Mouse (Mus musculus) T-helper 1 cell (primary cell): ENCODE measurements around the gene Chrna1.

Experiments used
- in situ Hi-C: fragments of 300-600 bp; cut with MboI, MseI; formaldehyde crosslinking; loops from one replicate; pipeline ENCODE4 v1.15.1; 2025; ENCODE audit warnings: high pct_unique_total_duplicates

Gene Chrna1

DNA sequence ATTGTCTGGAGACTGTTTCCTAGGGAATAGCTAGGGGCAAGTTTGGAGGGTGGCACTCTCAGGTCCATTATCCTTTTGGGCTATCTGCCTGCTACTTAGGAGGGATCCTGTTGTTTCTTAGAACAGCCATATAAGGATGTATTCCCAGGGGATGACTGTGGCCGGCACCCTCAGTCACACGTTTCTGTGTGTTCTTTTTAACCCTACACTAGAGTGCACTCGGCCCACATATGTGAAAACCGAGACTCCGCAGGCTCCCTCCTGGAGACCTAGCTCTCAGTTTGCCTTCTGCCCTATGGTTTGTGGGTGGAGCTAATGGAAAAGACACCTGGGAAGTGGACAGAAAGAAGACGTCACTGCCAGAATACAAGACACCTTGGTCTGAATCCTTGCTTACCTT is 11.1 kb upstream of the Chrna1 start:
- in situ Hi-C loops = no loop called here

DNA sequence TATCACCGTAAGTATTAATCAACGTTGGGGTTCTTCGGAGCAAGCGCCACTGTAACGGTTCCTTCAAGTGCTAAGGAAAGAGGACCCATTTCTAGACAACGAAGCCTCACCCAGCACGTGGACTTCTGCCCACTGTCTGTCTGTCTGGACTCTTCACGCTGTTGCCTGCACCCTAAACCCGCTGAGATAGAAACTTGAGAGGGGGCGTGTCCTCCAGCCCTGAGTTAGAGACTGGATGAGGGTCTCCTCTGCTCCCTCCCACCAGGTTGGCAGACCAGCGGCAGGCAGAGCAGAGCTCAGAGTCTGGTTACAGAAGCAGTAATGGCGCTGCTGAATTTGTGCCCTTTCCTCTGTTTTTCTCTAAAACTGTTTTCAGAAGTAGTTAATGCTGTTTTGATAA is 10.0 kb upstream of the Chrna1 start:
- in situ Hi-C loops = no loop called here

DNA sequence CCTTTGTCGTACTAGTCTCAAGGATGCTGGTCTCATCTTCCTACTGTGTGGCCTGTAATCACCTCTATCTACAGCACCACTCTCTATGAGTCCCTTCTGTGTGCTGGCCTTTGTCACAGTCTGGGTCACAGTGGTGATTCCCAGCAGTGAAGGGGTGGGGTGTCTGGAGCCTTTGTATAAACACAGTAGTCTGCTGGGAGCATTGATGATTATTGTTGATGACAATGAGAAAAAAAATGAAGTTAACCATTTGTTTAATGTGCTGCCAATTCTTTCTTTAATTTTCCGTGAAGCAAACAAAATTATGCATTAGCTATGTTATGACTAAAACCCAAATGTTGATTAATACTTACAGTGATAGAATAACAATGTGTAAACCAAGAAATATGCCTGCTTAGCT is 8.8 kb upstream of the Chrna1 start:
- in situ Hi-C loops = loop anchor here (10.0 kb wide), 1 partner anchor 1096 kb away; no protein-coding TSS in a partner anchor

DNA sequence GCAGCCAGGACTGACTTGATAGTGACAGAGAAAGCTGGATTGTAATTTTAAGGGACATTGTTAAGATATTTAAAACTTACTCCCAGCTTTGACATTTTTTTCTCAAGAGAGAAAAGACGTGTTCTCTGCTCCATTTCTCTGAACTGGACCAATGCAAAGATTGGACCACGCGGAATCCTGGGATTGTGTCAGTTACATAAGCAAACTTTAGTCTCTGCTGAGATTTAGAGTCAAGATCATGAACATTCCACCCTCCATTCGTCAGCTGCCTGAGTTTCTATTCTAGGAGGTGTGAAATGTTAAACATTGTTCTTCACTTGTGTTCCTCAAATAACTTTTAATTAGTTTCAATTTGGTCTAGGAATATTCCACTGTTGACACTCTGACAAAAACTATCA is 7.0 kb upstream of the Chrna1 start:
- in situ Hi-C loops = loop anchor here (10.0 kb wide), 1 partner anchor 1098 kb away; no protein-coding TSS in a partner anchor

DNA sequence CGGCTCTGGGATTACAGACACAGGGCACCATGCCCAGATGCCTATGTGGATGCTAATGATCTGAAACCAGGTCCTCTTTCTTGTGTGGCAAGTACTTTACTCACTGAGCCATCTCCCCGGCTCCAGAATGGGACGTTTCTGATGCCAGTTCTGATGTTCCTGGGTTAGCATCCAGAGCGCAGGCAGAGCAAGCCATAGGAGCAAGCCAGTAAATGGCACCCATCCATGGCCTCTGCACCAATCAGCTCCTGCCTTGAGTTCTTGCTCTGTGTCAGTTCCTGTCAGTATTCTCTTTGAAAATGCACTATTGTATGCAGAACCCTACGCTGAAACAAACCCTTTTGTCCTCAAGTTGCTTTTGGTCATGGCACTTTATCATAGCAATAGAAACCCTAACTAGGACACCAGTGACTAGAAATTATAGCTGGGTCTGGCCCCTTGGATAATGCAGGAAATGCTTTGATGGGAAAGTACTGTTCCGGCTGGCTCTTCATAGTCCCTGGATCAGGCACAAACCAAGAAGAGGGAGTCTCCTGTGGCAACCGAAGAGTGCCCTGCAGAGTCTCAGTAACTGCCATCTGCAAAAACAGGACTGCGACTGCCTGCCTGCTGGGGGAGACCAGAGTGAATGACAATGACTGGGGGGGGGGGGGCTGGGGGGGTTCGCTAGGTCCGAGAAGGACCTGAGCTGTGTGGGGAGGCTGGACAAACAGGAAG is 6.4 kb upstream of the Chrna1 start:
- in situ Hi-C loops = loop anchor here (10.0 kb wide), 1 partner anchor 1098 kb away; no protein-coding TSS in a partner anchor

DNA sequence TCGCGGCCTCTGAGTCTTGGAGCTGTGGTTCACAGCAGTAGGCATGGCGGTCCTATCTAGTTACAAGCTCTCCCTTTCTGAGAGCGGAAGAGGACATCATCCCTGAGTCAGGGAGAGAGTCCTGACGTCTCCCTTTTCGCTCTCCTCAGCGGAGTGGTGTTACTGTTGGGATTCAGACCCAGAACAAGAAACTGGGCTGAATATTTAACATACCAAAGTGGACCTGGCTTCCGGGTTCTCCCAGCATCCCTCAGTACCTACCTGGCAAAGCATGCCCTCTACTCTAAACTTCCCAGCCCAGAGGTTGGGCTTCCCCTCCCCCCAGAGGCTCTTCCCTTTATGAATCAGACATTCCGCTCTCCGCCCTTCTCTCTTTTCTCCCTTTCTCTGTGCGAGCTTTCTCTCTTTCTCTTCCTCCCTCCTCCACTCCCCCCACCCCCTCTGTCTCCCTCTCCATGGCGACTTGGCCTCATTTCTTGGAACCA is 5.3 kb upstream of the Chrna1 start:
- in situ Hi-C loops = loop anchor here (10.0 kb wide), 1 partner anchor 1099 kb away; no protein-coding TSS in a partner anchor

DNA sequence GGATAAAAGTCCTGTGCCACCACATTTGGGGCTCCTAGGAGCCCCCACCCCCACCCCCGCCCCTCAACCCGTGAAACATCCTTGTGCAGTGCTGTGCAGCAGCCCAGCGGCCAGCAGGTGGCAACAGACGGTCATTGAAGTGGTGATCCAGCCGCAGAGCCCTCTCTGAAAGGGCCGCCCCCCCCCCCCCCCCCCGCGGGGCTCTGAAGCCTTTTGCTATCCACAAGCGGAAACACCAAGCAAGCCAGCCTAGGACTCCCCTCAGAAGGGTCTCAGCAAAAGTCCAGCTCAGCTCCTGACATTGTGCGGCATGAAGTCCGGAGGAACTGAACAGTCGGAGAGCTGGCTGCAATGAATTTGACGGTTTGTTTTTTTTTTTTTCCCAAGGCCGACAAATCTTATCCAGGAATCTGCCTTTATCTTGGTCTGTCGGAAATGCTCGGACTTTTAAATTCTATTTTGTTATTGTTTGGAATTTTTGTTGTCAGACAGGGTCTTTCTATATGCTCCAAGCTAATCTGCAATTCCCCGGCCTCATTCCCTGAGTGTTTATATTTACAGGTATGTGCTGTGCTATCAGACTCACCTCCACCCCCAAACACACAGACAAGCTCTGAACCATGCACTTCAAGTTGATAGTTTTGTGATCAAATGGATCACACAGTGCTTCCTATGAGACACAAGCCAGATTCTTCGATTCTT is 4.7 kb upstream of the Chrna1 start:
- in situ Hi-C loops = loop anchor here (5.0 to 10.0 kb wide), 2 partner anchors 163 to 1100 kb away; no protein-coding TSS in a partner anchor

DNA sequence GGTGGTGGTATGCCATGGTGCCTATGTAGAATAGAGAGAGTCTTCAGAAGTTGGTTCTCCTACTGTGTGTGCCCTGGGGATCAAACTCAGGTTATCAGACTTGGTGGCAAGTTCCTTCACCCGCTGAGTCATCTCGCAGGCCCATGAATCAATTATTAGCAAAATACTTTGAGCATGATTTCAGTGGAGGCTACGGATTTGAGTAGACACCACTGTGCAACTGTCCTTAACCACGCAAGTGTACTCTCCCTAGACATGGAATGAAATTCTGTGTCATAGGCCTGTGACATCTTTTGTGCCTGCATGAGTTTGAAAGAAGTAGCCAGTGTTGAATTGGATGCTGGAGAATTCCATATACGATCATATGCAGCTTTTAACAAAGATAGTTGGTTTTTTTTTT is 582 bp upstream of the Chrna1 start:
- in situ Hi-C loops = loop anchor here (5.0 to 10.0 kb wide), 2 partner anchors 167 to 1104 kb away; no protein-coding TSS in a partner anchor

DNA sequence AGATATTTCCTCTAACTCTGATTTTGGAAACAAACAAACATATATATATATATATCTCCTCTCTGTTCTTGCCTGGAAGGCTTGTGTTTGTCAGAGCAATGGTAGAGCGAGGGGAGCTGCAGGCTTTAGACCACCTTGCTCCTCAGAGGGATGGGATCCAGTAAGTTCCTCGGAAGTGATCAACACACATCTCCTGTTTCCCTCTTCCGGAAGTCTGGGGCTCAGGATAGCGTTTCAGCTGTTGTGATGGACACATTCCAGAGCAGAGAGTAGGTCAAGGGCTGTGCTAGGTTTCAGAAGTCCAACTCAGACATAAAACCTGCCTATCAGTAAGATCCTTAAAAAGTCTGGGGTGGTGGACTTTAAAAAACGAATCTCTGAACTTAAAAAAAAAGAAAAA is 970 bp downstream of the Chrna1 start:
- in situ Hi-C loops = no loop called here

DNA sequence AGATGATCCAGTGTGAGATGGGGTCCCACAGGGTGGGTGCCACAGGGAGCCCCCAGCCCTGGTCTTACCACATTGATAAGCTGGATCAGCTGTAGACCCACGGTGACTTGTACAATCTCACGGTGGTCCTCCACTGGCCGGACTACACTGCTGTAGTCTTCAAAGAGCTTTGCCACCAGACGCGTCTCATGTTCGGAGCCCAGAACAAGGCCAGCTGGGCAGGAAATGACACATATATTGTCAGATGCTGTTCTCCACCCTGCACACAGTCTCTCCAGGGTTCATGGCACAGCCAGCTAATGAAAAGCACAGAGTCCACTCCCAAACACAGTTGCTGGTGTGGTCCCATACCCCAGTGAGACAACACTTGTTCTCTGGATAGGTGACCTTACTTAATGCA is 5.7 kb downstream of the Chrna1 start:
- in situ Hi-C loops = no loop called here

DNA sequence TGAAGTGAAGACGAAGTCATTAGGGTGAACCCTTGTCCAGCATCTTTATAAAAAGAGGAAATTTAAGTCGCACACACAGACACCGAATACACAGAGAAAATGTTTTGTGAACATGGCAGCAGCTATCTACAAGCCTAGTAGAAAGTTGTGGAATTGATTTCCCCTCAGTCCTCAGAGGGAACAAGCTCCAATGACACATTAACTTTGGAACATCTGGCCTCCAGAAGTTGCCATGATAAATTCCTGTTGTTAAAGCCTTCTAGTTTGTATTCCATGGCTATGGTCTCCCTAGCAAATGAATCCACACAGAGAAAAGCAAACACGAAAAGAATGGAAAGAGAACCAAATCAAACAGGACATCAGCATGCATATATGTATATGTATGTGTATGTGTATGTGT is 6.6 kb downstream of the Chrna1 start:
- in situ Hi-C loops = no loop called here

DNA sequence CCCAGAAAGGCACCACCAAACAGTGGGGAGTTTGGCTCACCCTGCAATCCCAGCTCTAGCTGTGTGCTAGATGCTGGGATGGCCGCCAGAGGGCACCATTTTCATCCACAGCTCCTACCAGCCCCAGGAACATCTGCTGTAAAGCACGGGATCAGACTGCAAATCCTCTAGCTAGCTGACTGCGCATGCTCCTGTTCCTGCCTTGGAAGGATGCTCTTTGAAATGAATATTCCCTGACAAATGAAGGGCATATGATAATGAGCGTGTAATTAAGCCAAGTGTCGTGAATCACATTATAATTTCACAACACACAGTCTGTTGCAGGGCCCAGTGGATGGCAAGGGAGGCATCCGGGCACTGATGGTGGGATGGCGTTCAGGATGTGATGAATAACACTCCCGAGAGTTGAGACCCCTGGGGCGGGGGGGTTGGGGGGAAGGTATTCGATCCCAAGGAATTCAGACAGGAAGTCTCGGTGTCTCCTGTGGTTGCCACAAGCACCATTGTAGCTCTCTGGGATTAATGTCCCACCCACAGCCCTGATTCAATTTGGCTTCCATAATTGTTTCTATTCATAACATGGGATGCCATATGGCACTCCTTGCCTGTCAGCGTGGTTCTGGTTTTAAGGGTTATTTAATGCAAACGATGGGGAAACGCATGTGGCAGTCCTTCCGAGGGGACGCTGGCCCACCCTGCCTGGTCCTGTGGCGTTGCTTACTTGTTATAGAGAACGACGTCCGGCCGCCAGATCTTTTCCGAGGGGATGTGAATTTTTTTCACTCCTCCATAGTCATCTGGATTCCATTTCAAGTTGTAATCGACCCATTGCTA is 7.4 kb downstream of the Chrna1 start:
- in situ Hi-C loops = no loop called here

DNA sequence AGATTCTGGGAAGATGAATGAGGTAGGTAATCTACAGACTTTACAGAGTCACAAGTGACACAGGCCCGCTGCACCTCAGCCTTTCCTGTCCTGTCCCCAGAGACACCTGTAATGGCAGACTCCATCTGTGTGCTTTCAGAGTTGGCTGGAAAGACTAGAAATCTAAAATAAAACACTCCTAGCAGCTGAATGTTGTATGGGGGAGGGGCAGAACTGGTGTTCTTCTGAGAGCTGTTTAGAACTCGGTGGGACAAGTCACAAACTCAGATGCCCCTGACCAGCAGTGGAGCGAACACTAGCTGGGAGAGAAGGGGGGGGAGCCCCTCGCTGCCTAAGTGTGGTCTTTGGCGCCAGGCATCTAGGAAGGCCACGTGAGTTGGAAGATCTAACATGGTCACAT is 8.2 kb downstream of the Chrna1 start:
- in situ Hi-C loops = no loop called here

DNA sequence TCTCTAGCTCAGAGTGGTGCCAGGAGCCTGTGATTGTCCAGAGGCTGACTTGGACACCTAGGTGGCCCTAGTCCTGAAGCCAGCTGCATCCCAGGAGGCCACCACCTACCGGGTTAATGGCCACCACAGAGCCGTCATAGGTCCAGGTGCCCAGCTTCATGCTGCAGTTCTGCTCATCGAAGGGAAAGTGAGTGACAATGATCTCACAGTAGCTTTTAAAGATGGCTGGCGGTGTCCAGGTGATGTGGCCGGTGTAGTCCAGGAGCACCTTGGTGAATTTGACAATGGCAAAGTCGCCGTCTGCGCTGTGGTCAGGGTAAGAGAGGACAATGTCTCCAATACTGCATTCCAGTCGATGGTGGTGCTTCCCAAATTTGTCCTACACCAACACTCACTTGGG is 8.8 kb downstream of the Chrna1 start:
- in situ Hi-C loops = no loop called here

DNA sequence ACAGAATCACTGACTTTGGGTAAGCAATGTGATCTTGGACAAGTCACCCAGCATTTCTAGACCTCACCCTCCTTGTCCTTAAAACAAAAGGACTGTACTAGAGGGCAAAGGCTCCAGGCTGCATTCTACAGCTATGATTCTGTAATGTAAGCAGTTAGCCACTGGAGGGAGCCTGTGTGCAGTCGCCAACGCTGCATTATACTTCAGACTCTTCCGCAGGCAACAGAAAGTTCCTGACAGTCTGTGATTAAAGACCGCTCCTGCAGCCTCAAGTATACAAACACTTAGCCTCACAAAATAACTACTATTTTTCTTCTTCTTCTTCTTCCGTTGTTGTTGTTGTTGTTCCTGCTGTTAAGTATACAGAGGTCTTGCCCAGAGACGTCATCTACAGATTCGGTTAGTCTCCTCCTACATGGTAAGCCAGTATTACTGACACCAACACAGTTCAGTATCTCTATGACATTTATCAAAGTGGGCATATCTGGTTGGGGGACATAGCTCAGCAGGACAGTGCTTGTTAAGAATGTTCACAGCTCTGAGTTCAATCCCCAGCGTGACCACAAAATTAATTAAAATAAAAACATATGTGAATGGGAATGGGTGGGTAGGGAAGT is 13.0 kb downstream of the Chrna1 start:
- in situ Hi-C loops = no loop called here

DNA sequence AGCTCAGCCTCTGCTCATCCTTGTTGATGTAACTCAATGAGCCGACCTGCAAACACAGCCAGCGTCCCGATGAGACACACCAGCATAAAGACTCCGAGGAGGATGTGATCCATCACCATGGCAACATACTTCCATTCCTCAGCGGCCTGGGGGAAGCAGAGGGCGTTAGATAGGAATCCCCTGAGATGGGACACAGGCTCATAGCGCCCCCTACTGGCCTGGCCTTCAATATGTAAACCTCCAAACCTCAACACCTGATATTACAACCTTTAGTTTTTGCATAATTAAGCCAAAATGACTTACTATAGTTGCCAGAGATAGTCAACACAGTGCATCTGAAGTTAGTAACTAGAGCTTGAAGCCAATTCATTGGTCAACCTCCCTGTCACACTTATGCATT is 14.0 kb downstream of the Chrna1 start:
- in situ Hi-C loops = no loop called here

DNA sequence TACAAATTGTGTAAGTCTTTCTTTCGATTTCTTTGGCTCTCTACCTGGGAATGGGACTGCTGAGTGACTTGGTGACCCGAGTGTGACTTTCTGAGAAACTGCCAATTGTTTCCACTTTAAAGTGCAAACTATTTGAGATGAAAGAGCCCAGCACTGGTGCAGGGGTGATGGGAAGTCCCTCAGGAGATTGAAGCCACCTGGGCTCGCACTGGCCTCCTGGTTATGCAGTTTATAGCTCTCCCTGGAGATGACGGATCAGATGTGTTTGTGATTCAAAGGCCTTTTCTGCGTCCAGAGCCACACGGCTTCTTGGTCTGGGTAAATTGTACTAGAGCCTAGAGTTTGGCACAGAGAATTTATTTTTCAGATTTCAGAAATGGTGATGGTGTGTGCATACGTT is 16.4 kb downstream of the Chrna1 start:
- in situ Hi-C loops = no loop called here

DNA sequence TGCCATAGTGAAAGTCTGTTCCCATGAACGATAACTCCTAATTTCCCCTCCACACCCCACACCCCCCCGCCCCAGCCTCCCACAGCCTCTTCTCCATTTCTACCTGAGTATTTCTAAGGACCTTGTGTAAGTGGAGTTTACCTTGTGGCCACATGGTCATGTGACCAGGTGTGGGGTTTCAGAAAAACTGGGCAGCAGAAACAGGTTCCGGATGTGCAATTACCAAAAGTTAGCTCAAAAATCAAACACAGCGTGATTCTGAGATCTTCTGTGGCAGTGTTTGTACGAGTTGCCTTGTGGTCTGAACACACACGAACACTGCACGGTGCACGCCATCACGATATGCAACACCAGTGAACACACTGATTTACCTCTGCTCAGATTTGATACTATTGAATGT is 17.5 kb downstream of the Chrna1 start:
- in situ Hi-C loops = no loop called here

DNA sequence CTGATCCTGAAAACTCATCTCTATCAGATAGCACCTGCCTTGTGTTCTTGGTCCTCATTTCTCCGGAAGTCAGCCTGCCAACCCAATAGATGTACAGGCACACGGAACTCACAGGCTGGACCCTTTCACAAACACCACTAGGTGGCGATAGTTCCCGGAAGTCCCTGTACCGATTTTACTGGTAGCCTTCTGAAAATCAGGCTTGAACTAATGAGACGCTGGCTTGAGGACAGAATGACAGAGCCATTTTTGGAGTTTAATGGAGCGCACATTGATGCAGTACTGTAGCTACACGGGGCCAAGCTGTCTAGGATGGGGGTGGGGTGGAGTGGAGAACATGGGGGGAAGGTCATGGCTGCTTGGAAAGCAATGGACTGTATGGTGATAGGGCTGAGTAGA is 18.5 kb downstream of the Chrna1 start:
- in situ Hi-C loops = no loop called here

DNA sequence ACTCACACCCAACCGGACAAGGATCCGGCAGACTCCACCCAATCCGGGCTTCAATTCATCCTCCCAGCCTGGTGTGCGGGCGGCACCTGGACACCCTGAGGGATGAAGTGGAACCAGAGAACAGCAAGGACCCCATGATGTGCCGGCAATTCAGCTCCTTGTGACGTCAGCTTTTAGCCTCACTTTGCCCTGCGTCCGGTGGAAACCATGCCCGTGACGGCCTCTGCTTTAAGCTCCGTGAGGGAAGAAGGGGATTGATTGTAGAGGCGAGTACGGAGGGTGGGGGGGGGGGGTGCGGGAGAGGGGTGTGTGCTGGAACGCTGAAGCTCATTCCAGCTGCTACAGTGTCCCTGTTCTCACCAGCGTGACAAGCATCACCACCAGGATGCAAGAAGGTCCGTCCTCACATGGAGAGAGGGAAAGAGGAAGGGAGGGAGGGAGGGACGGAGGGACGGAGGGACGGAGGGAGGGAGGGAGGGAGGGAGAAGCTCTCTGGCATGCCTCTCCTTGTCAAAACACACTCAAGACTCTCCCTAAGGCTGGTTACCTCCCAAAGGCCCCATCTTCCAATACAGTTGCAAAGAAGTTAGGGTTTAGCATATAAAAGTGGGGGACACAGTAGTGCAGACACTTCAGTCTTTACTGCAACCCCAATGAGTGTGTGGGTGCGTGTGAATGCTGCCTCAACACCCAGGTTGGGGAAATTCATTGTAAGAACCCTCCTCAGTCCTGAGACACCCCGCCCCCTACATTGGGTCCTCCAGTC is 19.1 kb downstream of the Chrna1 start:
- in situ Hi-C loops = no loop called here

DNA sequence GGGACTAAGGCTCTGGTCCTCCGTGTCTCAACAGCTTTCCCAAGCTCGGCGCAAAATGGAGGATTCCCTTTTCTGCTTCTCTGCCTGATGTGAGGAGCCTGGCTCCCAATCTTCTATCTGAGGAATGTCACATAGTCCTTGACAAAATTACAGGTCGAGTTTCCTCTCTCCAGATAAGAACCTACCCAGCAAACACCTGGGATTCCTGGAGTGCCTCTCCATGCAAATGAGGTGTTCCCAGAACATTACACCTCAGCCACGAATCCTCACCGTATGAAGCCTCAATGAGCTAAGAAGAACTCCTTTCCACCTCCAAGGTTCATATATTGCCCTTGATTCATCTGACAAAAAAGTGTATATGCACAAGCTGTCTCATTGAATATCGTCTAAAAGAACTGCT is 19.7 kb downstream of the Chrna1 start:
- in situ Hi-C loops = no loop called here
